16 mouse cellular contexts compared by ENCODE assay signal in genomic region chr12:58401904-58402303, GRCm38 (mm10).
DNase-seq lines count a peak whose midpoint lies in the region; ATAC-seq and TF ChIP-seq lines count a peak whose summit lies in the region.
"Had no signal": no experiment of that assay in that cellular context is flagged by ENCODE, and none has a peak within 500 bp of the region (broad histone marks: within the 10 kb centered on the region; RNA-seq: fewer than 3 reads in every experiment).

No protein-coding gene starts in this region.

- H3K27ac ChIP-seq in layer of hippocampus, adult 2 months: peak overlapping the region; percentile 65
- H3K27ac ChIP-seq: heart, embryonic 10.5 days; limb, embryonic 13.5 days; midbrain, embryonic 15.5 days had no signal

- no peak for TF ChIP-seq POLR2A in brain, embryonic 14.5 days (IDR thresholded peaks at IDR 0.05; ENCODE audit: borderline replicate concordance, extremely low read depth, insufficient read depth, insufficient read length, poor library complexity, severe bottlenecking)

- peak; percentile 55 for ATAC-seq in frontal cortex, adult (ENCODE audit: low TSS enrichment)
- ATAC-seq: lung, postnatal 0 days; midbrain, embryonic 15.5 days had no signal

- TF ChIP-seq CTCF in brain, embryonic 14.5 days (IDR thresholded peaks at IDR 0.05; ENCODE audit: borderline replicate concordance, extremely low read depth, insufficient read depth, insufficient read length): no peak
- no peak for TF ChIP-seq CTCF in layer of hippocampus, adult 2 months (conservative IDR thresholded peaks at IDR 0.05)

- DNase-seq in frontal cortex, postnatal 14 days (ENCODE audit: low spot score in 2 of 2): no peak
- DNase-seq in brain, embryonic 14.5 days (ENCODE audit: low read depth): peak; percentile 41
- DNase-seq in layer of hippocampus, adult 2 months (ENCODE audit: low spot score in 2 of 2): peak; percentile 40 to 43
- peak; percentile 31 for DNase-seq in telencephalon, adult 2 months (ENCODE audit: low read depth, low spot score)
- no peak for DNase-seq in lung, postnatal 36 days
- DNase-seq in kidney, postnatal 10 days: no peak
- DNase-seq: adrenal gland, adult 2 months; cerebellum, adult 9-10 months; kidney, adult 8-10 months; thymus, postnatal 4 days had no signal

- H3K4me3 ChIP-seq in layer of hippocampus, adult 2 months: no peak overlapping the region
- H3K4me3 ChIP-seq: heart, embryonic 10.5 days; limb, embryonic 13.5 days; midbrain, embryonic 15.5 days; myocyte had no signal

Comparison
In these comparisons a context has a peak if more than half of its experiments do, and no peak if none do; other contexts are left out.
1. DNase-seq: peak in brain, embryonic 14.5 days (single experiment), layer of hippocampus, adult 2 months (2 of 2) and telencephalon, adult 2 months (single experiment); none in frontal cortex, postnatal 14 days (0 of 2), lung, postnatal 36 days (single experiment) and kidney, postnatal 10 days (single experiment).